Mouse (Mus musculus) G1E (cell line): ENCODE measurements around the gene C5ar1.

ENCODE experiments used
- CTCF ChIP-seq: IDR thresholded peaks from 2 replicates; pipeline ENCODE4 v1.5.1; 2012; ENCODE audit warnings: low read depth, low read length, inconsistent platforms, mixed read lengths
- GATA1 ChIP-seq: IDR thresholded peaks from 2 replicates; pipeline ENCODE4 v1.6.1; 2012; ENCODE audit warnings: borderline replicate concordance, low read length, inconsistent platforms, mixed read lengths
- POLR2AphosphoS5 ChIP-seq: IDR thresholded peaks from 2 replicates; pipeline ENCODE4 v1.6.1; 2012; ENCODE audit warnings: low read depth, low read length, inconsistent platforms; ENCODE audit not compliant: insufficient replicate concordance
- TAL1 ChIP-seq: conservative IDR thresholded peaks from 2 replicates; pipeline ENCODE4 v1.6.1; 2012; ENCODE audit warnings: low read depth, low read length, inconsistent platforms, mixed read lengths

- no peak for TF ChIP-seq CTCF
- no peak for TF ChIP-seq TAL1
- no peak for TF ChIP-seq GATA1
- TF ChIP-seq POLR2AphosphoS5, result no peak
Measured at GRCm38 (mm10) chr7:16273081-16273765, 13.9 kb upstream of the C5ar1 start, which contains the start of gene Inafm1.
